Mouse (Mus musculus) adrenal gland, postnatal 10 days (tissue): ENCODE measurements around the gene Cers6. TPM values are rescaled to one million over a fixed set of nuclear protein-coding genes. Genes with fewer than 3 reads are reported as not detected.

ENCODE experiments used
- DNase-seq: peaks from one replicate; pipeline ENCODE4 v3.0.0; 2021; ENCODE audit warnings: mixed read lengths
- total RNA-seq, 2 experiments: library from RNA; stranded (reverse); gene quantifications; 2 replicates each; pipeline ENCODE4 v1.2.3; 2021

Cers6 gene
- total RNA-seq, 2 experiments from 2014 or later, result 8.0 to 9.6 TPM

GRCm38 (mm10) chr2:69019821-69020489 lies 158.7 kb downstream of the Cers6 start:
- no peak for DNase-seq

GRCm38 (mm10) chr2:69020636-69021310 lies 159.5 kb downstream of the Cers6 start:
- no peak for DNase-seq

GRCm38 (mm10) chr2:69021516-69021915 lies 160.3 kb downstream of the Cers6 start:
- no peak for DNase-seq

- DNase-seq, result no peak
Measured at GRCm38 (mm10) chr2:69024856-69025255, 163.6 kb downstream of the Cers6 start.

- DNase-seq, result no peak
Measured at GRCm38 (mm10) chr2:69032562-69032961, 171.3 kb downstream of the Cers6 start.

GRCm38 (mm10) chr2:69035457-69035856 lies 174.2 kb downstream of the Cers6 start:
- DNase-seq, result no peak

- DNase-seq, result no peak
Measured at GRCm38 (mm10) chr2:69037362-69037761, 176.1 kb downstream of the Cers6 start.

GRCm38 (mm10) chr2:69042327-69043106 lies 181.3 kb downstream of the Cers6 start:
- DNase-seq, result no peak

- peak; percentile 59 for DNase-seq
Measured at GRCm38 (mm10) chr2:69043431-69044118, 182.3 kb downstream of the Cers6 start.

- DNase-seq, result no peak
Measured at GRCm38 (mm10) chr2:69045926-69046325, 184.7 kb downstream of the Cers6 start.

GRCm38 (mm10) chr2:69047297-69047696 lies 186.1 kb downstream of the Cers6 start:
- DNase-seq, result no peak

GRCm38 (mm10) chr2:69047805-69048204 lies 186.6 kb downstream of the Cers6 start:
- DNase-seq, result no peak

- DNase-seq, result no peak
Measured at GRCm38 (mm10) chr2:69049179-69049578, 187.9 kb downstream of the Cers6 start.

GRCm38 (mm10) chr2:69050189-69050588 lies 188.9 kb downstream of the Cers6 start:
- DNase-seq, result no peak

- no peak for DNase-seq
Measured at GRCm38 (mm10) chr2:69051596-69051995, 190.4 kb downstream of the Cers6 start.

- no peak for DNase-seq
Measured at GRCm38 (mm10) chr2:69053210-69053858, 192.1 kb downstream of the Cers6 start.

- DNase-seq, result peak; percentile 82
Measured at GRCm38 (mm10) chr2:69054279-69054678, 193.0 kb downstream of the Cers6 start.

GRCm38 (mm10) chr2:69055174-69055573 lies 193.9 kb downstream of the Cers6 start:
- DNase-seq, result no peak

- no peak for DNase-seq
Measured at GRCm38 (mm10) chr2:69061313-69061712, 200.1 kb downstream of the Cers6 start.

- DNase-seq, result no peak
Measured at GRCm38 (mm10) chr2:69061910-69062689, 200.9 kb downstream of the Cers6 start.

- DNase-seq, result no peak
Measured at GRCm38 (mm10) chr2:69064759-69065158, 203.5 kb downstream of the Cers6 start.
